In the genomic region with DNA sequence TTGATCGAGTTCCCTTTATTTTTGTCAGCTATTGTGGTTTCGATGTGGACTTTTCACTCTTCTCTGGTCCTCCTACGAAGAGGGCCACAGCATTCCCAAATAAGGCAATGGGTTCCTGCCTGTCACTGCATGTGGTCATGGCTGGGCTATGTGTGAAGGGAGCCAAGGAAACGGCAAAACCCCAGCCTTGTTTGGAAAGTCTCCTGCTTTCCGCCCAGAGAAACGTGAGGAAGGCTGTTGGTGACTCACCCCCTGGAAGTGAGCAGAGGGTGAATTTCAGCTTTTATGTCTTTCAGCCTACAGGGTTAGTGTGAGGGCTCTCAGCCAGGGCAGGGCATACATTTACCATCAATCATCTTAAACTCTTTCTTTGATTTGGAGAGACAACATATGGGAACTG, we compare ENCODE assay signal across 8 mouse cellular contexts.
DNase-seq lines count a peak whose midpoint lies in the region; ATAC-seq and TF ChIP-seq lines count a peak whose summit lies in the region.

No protein-coding gene starts in this region.

- no peaks in the 10 kb centered on the region for H3K4me1 ChIP-seq in forebrain, postnatal 0 days (ENCODE audit: insufficient read depth)

- H3K36me3 ChIP-seq in forebrain, postnatal 0 days (ENCODE audit: insufficient read depth), result no peaks in the 10 kb centered on the region

- 40% methylated on average over 6 of the region's 6 CpGs for WGBS in forebrain, postnatal 0 days

- H3K4me2 ChIP-seq in forebrain, postnatal 0 days (ENCODE audit: low read depth), result no peak overlapping the region

- no peak overlapping the region for H3K4me3 ChIP-seq in forebrain, postnatal 0 days (ENCODE audit: low read depth, low read length)
- H3K4me3 ChIP-seq in layer of hippocampus, adult 2 months, result no peak overlapping the region

- H3K9me3 ChIP-seq in forebrain, postnatal 0 days (ENCODE audit: low read length), result no peaks in the 10 kb centered on the region

- ATAC-seq in forebrain, postnatal 0 days, result peak; percentile 30; the same call in 1 of the 2 replicates

- no peak for TF ChIP-seq CTCF in forebrain, postnatal 0 days (IDR thresholded peaks at IDR 0.05; ENCODE audit: low read depth)
- TF ChIP-seq CTCF in layer of hippocampus, adult 2 months (conservative IDR thresholded peaks at IDR 0.05), result no peak

- intact Hi-C loops in heart, postnatal 25 days (cut with DNase I), result loop anchor here (5.0 to 10.0 kb wide), 3 partner anchors 130 to 443 kb away; no protein-coding TSS in a partner anchor

- no peak overlapping the region for H3K9ac ChIP-seq in forebrain, postnatal 0 days

- no peaks in the 10 kb centered on the region for H3K27me3 ChIP-seq in forebrain, postnatal 0 days (ENCODE audit: insufficient read depth, low read length)

- peak overlapping the region; percentile 82 for H3K27ac ChIP-seq in forebrain, postnatal 0 days (ENCODE audit: low read depth, low read length)
- peak overlapping the region; percentile 93 for H3K27ac ChIP-seq in layer of hippocampus, adult 2 months

- DNase-seq in NIH3T3 (ENCODE audit: low read depth), result peak; percentile 88
- DNase-seq in cerebellum, adult 11-12 months, result peak; percentile 5
- DNase-seq in forebrain, postnatal 0 days, result peak; percentile 31
- DNase-seq in heart, postnatal 25 days (ENCODE audit: low spot score), result peak; percentile 67
- peak; percentile 6 to 12 for DNase-seq in layer of hippocampus, adult 2 months (ENCODE audit: low spot score in 2 of 2)
- peak; percentile 43 for DNase-seq in lung, postnatal 14 days
- peak; percentile 38 for DNase-seq in ovary, adult 18-20 months (ENCODE audit: low spot score)
- no peak for DNase-seq in yolk sac, embryonic 10.5 days (ENCODE audit: low spot score)
